Mouse (Mus musculus) NIH3T3 (cell line): ENCODE measurements around the gene Lypd1.

ENCODE experiments used
- DNase-seq: peaks from one replicate; pipeline ENCODE4 v3.0.0-alpha.2; 2012; ENCODE audit warnings: low read depth

Lypd1 gene

GRCm38 (mm10) chr1:125912601-125913600, at the start of gene Lypd1:
Gene Lypd1, minus strand, starts transcription at chr1:125913101.
- no peak for DNase-seq

GRCm38 (mm10) chr1:125951026-125951425, 38.1 kb upstream of the Lypd1 start:
- no peak for DNase-seq

- DNase-seq = no peak
These were observed 36.2 kb upstream of the Lypd1 start for GRCm38 (mm10) chr1:125949076-125949475.

GRCm38 (mm10) chr1:125945136-125945535, 32.2 kb upstream of the Lypd1 start:
- no peak for DNase-seq

GRCm38 (mm10) chr1:125943305-125943704, 30.4 kb upstream of the Lypd1 start:
- no peak for DNase-seq

- no peak for DNase-seq
These were observed 12.6 kb upstream of the Lypd1 start for GRCm38 (mm10) chr1:125925486-125925885.

- DNase-seq = no peak
These were observed 10.2 kb upstream of the Lypd1 start for GRCm38 (mm10) chr1:125923062-125923461.

- DNase-seq = no peak
These were observed 7.8 kb upstream of the Lypd1 start for GRCm38 (mm10) chr1:125920696-125921095.

GRCm38 (mm10) chr1:125911901-125912445, 928 bp downstream of the Lypd1 start:
- DNase-seq = no peak

- no peak for DNase-seq
These were observed 1.5 kb downstream of the Lypd1 start for GRCm38 (mm10) chr1:125911337-125911900.

- DNase-seq = no peak
These were observed 2.0 kb downstream of the Lypd1 start for GRCm38 (mm10) chr1:125910871-125911265.

GRCm38 (mm10) chr1:125910211-125910870, 2.6 kb downstream of the Lypd1 start:
- DNase-seq = no peak

- DNase-seq = no peak
These were observed 19.7 kb downstream of the Lypd1 start for GRCm38 (mm10) chr1:125893158-125893557.

GRCm38 (mm10) chr1:125870056-125870455, 42.8 kb downstream of the Lypd1 start:
- no peak for DNase-seq

GRCm38 (mm10) chr1:125858631-125859030, 54.3 kb downstream of the Lypd1 start:
- DNase-seq = no peak

GRCm38 (mm10) chr1:125854646-125855045, 58.3 kb downstream of the Lypd1 start:
- DNase-seq = no peak

- no peak for DNase-seq
These were observed 73.0 kb downstream of the Lypd1 start for GRCm38 (mm10) chr1:125839746-125840392.

GRCm38 (mm10) chr1:125837507-125837906, 75.4 kb downstream of the Lypd1 start:
- no peak for DNase-seq

GRCm38 (mm10) chr1:125823611-125824010, 89.3 kb downstream of the Lypd1 start:
- DNase-seq = no peak

- DNase-seq = no peak
These were observed 91.8 kb downstream of the Lypd1 start for GRCm38 (mm10) chr1:125821101-125821500.
